33 mouse cellular contexts compared by ENCODE assay signal in the genomic region with DNA sequence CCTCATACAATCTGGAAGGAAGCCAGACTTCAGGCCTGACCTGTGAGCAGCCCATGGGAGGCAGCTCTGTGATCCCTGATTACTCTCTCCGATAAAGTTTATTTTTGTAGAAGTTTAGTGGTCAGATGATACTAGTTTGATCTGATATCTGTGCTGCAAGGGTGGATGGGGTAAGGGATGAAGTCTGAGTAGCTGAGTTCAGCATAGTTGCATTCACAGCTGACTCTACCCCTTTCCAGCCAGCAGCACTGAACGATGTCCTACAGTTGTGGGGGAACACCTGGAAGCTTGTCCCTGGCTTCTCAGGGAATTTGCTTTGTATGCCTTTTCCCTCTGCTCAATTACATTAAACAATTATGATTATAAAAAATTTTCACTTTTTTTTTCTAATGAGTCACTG. TPM values are rescaled to one million over a fixed set of nuclear protein-coding genes. Genes with fewer than 3 reads are reported as not detected.
DNase-seq lines count a peak whose midpoint lies in the region; ATAC-seq lines count a peak whose summit lies in the region.
"Had no signal": no experiment of that assay in that cellular context is flagged by ENCODE, and none has a peak within 500 bp of the region (broad histone marks: within the 10 kb centered on the region; RNA-seq: fewer than 3 reads in every experiment).

No protein-coding gene starts in this region.

- no peak overlapping the region for H3K27ac ChIP-seq in embryonic facial prominence, embryonic 11.5 days (replicated peaks; ENCODE audit: low read depth, low read length)
- no peak overlapping the region for H3K27ac ChIP-seq in embryonic facial prominence, embryonic 10.5 days (replicated peaks)
- no peak overlapping the region for H3K27ac ChIP-seq in kidney, embryonic 16.5 days (ENCODE audit: low read length)
- H3K27ac ChIP-seq in lung, embryonic 16.5 days (ENCODE audit: low read length), result 0 out of 2 replicates have a peak overlapping the region, but pooled peaks have one; percentile 13
- H3K27ac ChIP-seq: gastrocnemius, adult 2 months; hindbrain, embryonic 14.5 days; limb, embryonic 12.5 days; midbrain, embryonic 12.5 days; neural tube, embryonic 12.5 days; stomach, postnatal 0 days had no signal

- no peak overlapping the region for H3K4me3 ChIP-seq in embryonic facial prominence, embryonic 11.5 days (ENCODE audit: low read depth, low read length)
- no peak overlapping the region for H3K4me3 ChIP-seq in embryonic facial prominence, embryonic 10.5 days
- no peak overlapping the region for H3K4me3 ChIP-seq in kidney, embryonic 16.5 days (ENCODE audit: low read length)
- H3K4me3 ChIP-seq in lung, embryonic 16.5 days (ENCODE audit: low read length), result no peak overlapping the region
- H3K4me3 ChIP-seq: erythroblast, embryonic 14.5 days; gastrocnemius, adult 2 months; heart, embryonic 12.5 days; limb, embryonic 12.5 days; megakaryocyte, embryonic 14.5 days; midbrain, embryonic 12.5 days; myocyte; neural tube, embryonic 12.5 days had no signal

- no peak overlapping the region for H3K9ac ChIP-seq in embryonic facial prominence, embryonic 11.5 days (replicated peaks; ENCODE audit: low read length)
- H3K9ac ChIP-seq in kidney, embryonic 16.5 days (replicated peaks; ENCODE audit: low read length), result no peak overlapping the region
- no peak overlapping the region for H3K9ac ChIP-seq in lung, embryonic 16.5 days (ENCODE audit: low read length)
- H3K9ac ChIP-seq: heart, embryonic 12.5 days; hindbrain, embryonic 14.5 days; limb, embryonic 12.5 days; midbrain, embryonic 12.5 days; neural tube, embryonic 12.5 days had no signal

- ATAC-seq in embryonic facial prominence, embryonic 11.5 days (replicated peaks; ENCODE audit: insufficient number of reproducible peaks, low FRiP score, low TSS enrichment, low read depth), result no peak; the same call in 1 of the 2 replicates
- 0 out of 2 replicates have a peak, but pooled peaks have one; percentile 39 for ATAC-seq in kidney, embryonic 16.5 days (ENCODE audit: low FRiP score, low TSS enrichment)
- no peak for ATAC-seq in lung, embryonic 16.5 days (ENCODE audit: low read depth)
- ATAC-seq: forebrain, embryonic 16.5 days; intestine, postnatal 0 days had no signal

- H3K9me3 ChIP-seq in embryonic facial prominence, embryonic 11.5 days (replicated peaks; ENCODE audit: control insufficient read depth, low read length), result no peaks in the 10 kb centered on the region
- H3K9me3 ChIP-seq in embryonic facial prominence, embryonic 10.5 days, result peaks cover 5% of the 10 kb centered on the region; the same call in 1 of the 2 replicates
- H3K9me3 ChIP-seq in kidney, embryonic 16.5 days (ENCODE audit: low read length), result peaks cover 8% of the 10 kb centered on the region; the same call in 1 of the 2 replicates
- H3K9me3 ChIP-seq in lung, embryonic 16.5 days (ENCODE audit: control insufficient read depth, low read length), result no peaks in the 10 kb centered on the region
- H3K9me3 ChIP-seq: G1E; heart, embryonic 12.5 days; megakaryocyte, embryonic 14.5 days; midbrain, embryonic 12.5 days; neural tube, embryonic 12.5 days had no signal

- DNase-seq in embryonic facial prominence, embryonic 11.5 days (ENCODE audit: low spot score), result peak; percentile 45
- DNase-seq in embryonic facial prominence, embryonic 10.5 days (ENCODE audit: low spot score), result no peak
- no peak for DNase-seq in kidney, postnatal 4 days
- no peak for DNase-seq in lung, adult 18-20 months
- DNase-seq in cerebellum, postnatal 25 days, result no peak
- DNase-seq in adrenal gland, adult 2 months, result no peak
- DNase-seq: adrenal gland, postnatal 10 days; cerebellum, adult 11 months; cerebellum, adult 9-10 months; gastrocnemius, adult 2 months; gastrocnemius, postnatal 36 days; heart, postnatal 10 days; kidney, adult 9 months; layer of hippocampus, adult 9-11 months; lung, postnatal 14 days; right cerebral cortex, adult 18-20 months; thymus, adult 18-20 months; thymus, postnatal 36 days had no signal

- no peaks in the 10 kb centered on the region; the same call in 1 of the 2 replicates for H3K4me1 ChIP-seq in embryonic facial prominence, embryonic 11.5 days (ENCODE audit: control insufficient read depth, insufficient read depth, low read length)
- peaks cover 16% of the 10 kb centered on the region for H3K4me1 ChIP-seq in embryonic facial prominence, embryonic 10.5 days
- H3K4me1 ChIP-seq in kidney, embryonic 16.5 days (ENCODE audit: insufficient read depth, low read length), result peaks cover 10% of the 10 kb centered on the region
- H3K4me1 ChIP-seq in lung, embryonic 16.5 days (replicated peaks; ENCODE audit: control insufficient read depth, insufficient read depth, low read length), result peaks cover 17% of the 10 kb centered on the region
- H3K4me1 ChIP-seq: midbrain, embryonic 12.5 days; neural tube, embryonic 12.5 days had no signal

- WGBS in embryonic facial prominence, embryonic 11.5 days, result 54% methylated on average over 2 of the region's 2 CpGs
- 66% methylated on average over 2 of the region's 2 CpGs for WGBS in embryonic facial prominence, embryonic 10.5 days
- 38% methylated on average over 2 of the region's 2 CpGs for WGBS in kidney, embryonic 16.5 days
- WGBS in lung, embryonic 16.5 days, result 32% methylated on average over 2 of the region's 2 CpGs

- no peaks in the 10 kb centered on the region for H3K36me3 ChIP-seq in embryonic facial prominence, embryonic 11.5 days (replicated peaks; ENCODE audit: control insufficient read depth, insufficient read depth, low read depth, low read length)
- H3K36me3 ChIP-seq in embryonic facial prominence, embryonic 10.5 days (replicated peaks), result peaks cover 9% of the 10 kb centered on the region
- no peaks in the 10 kb centered on the region for H3K36me3 ChIP-seq in kidney, embryonic 16.5 days (ENCODE audit: insufficient read depth, low read length)
- no peaks in the 10 kb centered on the region for H3K36me3 ChIP-seq in lung, embryonic 16.5 days (ENCODE audit: control insufficient read depth, insufficient read depth, low read length)
- H3K36me3 ChIP-seq: G1E; heart, embryonic 12.5 days; midbrain, embryonic 12.5 days; neural tube, embryonic 12.5 days had no signal

- no peak overlapping the region for H3K4me2 ChIP-seq in embryonic facial prominence, embryonic 11.5 days (ENCODE audit: low read depth, low read length)
- H3K4me2 ChIP-seq in kidney, embryonic 16.5 days (replicated peaks; ENCODE audit: low read depth, low read length), result no peak overlapping the region
- H3K4me2 ChIP-seq in lung, embryonic 16.5 days (ENCODE audit: low read depth, low read length), result no peak overlapping the region
- H3K4me2 ChIP-seq: heart, embryonic 12.5 days; hindbrain, embryonic 14.5 days; limb, embryonic 12.5 days; liver, embryonic 11.5 days; midbrain, embryonic 12.5 days; neural tube, embryonic 12.5 days had no signal

- no peaks in the 10 kb centered on the region for H3K27me3 ChIP-seq in embryonic facial prominence, embryonic 11.5 days (ENCODE audit: control insufficient read depth, insufficient read depth, low read length)
- no peaks in the 10 kb centered on the region for H3K27me3 ChIP-seq in embryonic facial prominence, embryonic 10.5 days (replicated peaks; ENCODE audit: low read depth, poor library complexity, severe bottlenecking)
- H3K27me3 ChIP-seq in kidney, embryonic 16.5 days (ENCODE audit: insufficient read depth, low read length), result no peaks in the 10 kb centered on the region
- no peaks in the 10 kb centered on the region for H3K27me3 ChIP-seq in lung, embryonic 16.5 days (ENCODE audit: control insufficient read depth, insufficient read depth, low read depth, low read length)
- H3K27me3 ChIP-seq: heart, embryonic 12.5 days; limb, embryonic 12.5 days; megakaryocyte, embryonic 14.5 days; midbrain, embryonic 12.5 days; neural tube, embryonic 12.5 days had no signal

RNA-seq across cellular contexts. Expression of a gene that starts 12.6 kb away (rescaled TPM):
- polyA plus RNA-seq in embryonic facial prominence, embryonic 11.5 days (2014; fragmentation: Nextera tagmentation; extraction: Ambion mirVana), result 45.1 and 47.2 TPM in 2 replicates
- 29.1 and 33.6 TPM in 2 replicates for polyA plus RNA-seq in embryonic facial prominence, embryonic 10.5 days (2016; fragmentation: Nextera tagmentation; extraction: Ambion mirVana)
- 24.7 and 25.4 TPM in 2 replicates for polyA plus RNA-seq in kidney, embryonic 16.5 days (2015; fragmentation: Nextera tagmentation; extraction: Ambion mirVana)
- polyA plus RNA-seq in lung, embryonic 16.5 days (2015; fragmentation: Nextera tagmentation; extraction: Ambion mirVana), result 29.5 and 31.4 TPM in 2 replicates
- total RNA-seq in adrenal gland, adult 2 months (2021), result 10 to 100 TPM; 13.2 to 14.9 TPM
- 3.7 and 4.5 TPM in 2 replicates for polyA plus RNA-seq in adrenal gland, adult 2 months (2012; rRNA removed)
- polyA plus RNA-seq: erythroblast, embryonic 14.5 days; G1E had no signal
